Mouse (Mus musculus): Measurements from ENCODE around the gene Aqp5. TPM values are rescaled to one million over a fixed set of nuclear protein-coding genes. Genes with fewer than 3 reads are reported as not detected.

Aqp5 gene
- polyA plus RNA-seq, 1 experiment from 2014 or later: 0.86 TPM

- H3K27me3 ChIP-seq (replicated peaks; ENCODE audit: control insufficient read depth, insufficient read depth, low read length): no peaks in the 10 kb centered on the region
- H3K9ac ChIP-seq (replicated peaks; ENCODE audit: low read depth, low read length): no peak overlapping the region
- H3K4me3 ChIP-seq (replicated peaks; ENCODE audit: low read length): no peak overlapping the region
- H3K9me3 ChIP-seq (ENCODE audit: control insufficient read depth, low read length): no peaks in the 10 kb centered on the region
- no peak overlapping the region for H3K27ac ChIP-seq (ENCODE audit: low read length)
- H3K36me3 ChIP-seq (ENCODE audit: control insufficient read depth, insufficient read depth): no peaks in the 10 kb centered on the region
- H3K4me2 ChIP-seq (ENCODE audit: low read length): no peak overlapping the region
- ATAC-seq: no peak
- peaks cover 19% of the 10 kb centered on the region for H3K4me1 ChIP-seq (replicated peaks; ENCODE audit: control insufficient read depth, insufficient read depth, low read length)
- 81% methylated on average over 3 of the region's 3 CpGs for WGBS
These were observed 28.0 kb downstream of the Aqp5 start for GRCm38 (mm10) chr15:99618595-99618994.

- 0 out of 2 replicates have a peak, but pooled peaks have one; percentile 45 for ATAC-seq
- no peak overlapping the region for H3K27ac ChIP-seq (ENCODE audit: low read length)
- no peak overlapping the region for H3K4me2 ChIP-seq (ENCODE audit: low read length)
- H3K9ac ChIP-seq (replicated peaks; ENCODE audit: low read depth, low read length): no peak overlapping the region
- no peaks in the 10 kb centered on the region for H3K27me3 ChIP-seq (replicated peaks; ENCODE audit: control insufficient read depth, insufficient read depth, low read length)
- no peak overlapping the region for H3K4me3 ChIP-seq (replicated peaks; ENCODE audit: low read length)
- 58% methylated on average over 4 of the region's 4 CpGs for WGBS
- H3K9me3 ChIP-seq (ENCODE audit: control insufficient read depth, low read length): no peaks in the 10 kb centered on the region
- peaks cover 12% of the 10 kb centered on the region for H3K4me1 ChIP-seq (replicated peaks; ENCODE audit: control insufficient read depth, insufficient read depth, low read length)
- H3K36me3 ChIP-seq (ENCODE audit: control insufficient read depth, insufficient read depth): 0 out of 2 replicates have a peak, but pooled peaks cover 1% of the 10 kb centered on the region
These were observed 29.2 kb downstream of the Aqp5 start for GRCm38 (mm10) chr15:99619821-99620220.

- Histone ChIP-seq H3K9me3 (ENCODE audit: control insufficient read depth, low read length) (no peaks in the 10 kb centered on the region), H3K27ac (ENCODE audit: low read length) (no peak overlapping the region), H3K4me3 (replicated peaks; ENCODE audit: low read length) (no peak overlapping the region), H3K9ac (replicated peaks; ENCODE audit: low read depth, low read length) (no peak overlapping the region), H3K27me3 (replicated peaks; ENCODE audit: control insufficient read depth, insufficient read depth, low read length) (no peaks in the 10 kb centered on the region), H3K36me3 (ENCODE audit: control insufficient read depth, insufficient read depth) (peaks cover 7% of the 10 kb centered on the region; the same call in 1 of the 2 replicates), H3K4me1 (replicated peaks; ENCODE audit: control insufficient read depth, insufficient read depth, low read length) (peaks cover 4% of the 10 kb centered on the region; the same call in 1 of the 2 replicates), H3K4me2 (ENCODE audit: low read length) (no peak overlapping the region)
- WGBS: 95% methylated on average over 11 of the region's 11 CpGs
- no peak for ATAC-seq
These were observed 31.5 kb downstream of the Aqp5 start for GRCm38 (mm10) chr15:99622063-99622462.

GRCm38 (mm10) chr15:99631618-99632017, 41.0 kb downstream of the Aqp5 start:
- no peaks in the 10 kb centered on the region for H3K9me3 ChIP-seq (ENCODE audit: control insufficient read depth, low read length)
- H3K4me3 ChIP-seq (replicated peaks; ENCODE audit: low read length): no peak overlapping the region
- H3K36me3 ChIP-seq (ENCODE audit: control insufficient read depth, insufficient read depth): peaks cover 16% of the 10 kb centered on the region
- no peaks in the 10 kb centered on the region for H3K4me1 ChIP-seq (replicated peaks; ENCODE audit: control insufficient read depth, insufficient read depth, low read length)
- ATAC-seq: no peak
- H3K4me2 ChIP-seq (ENCODE audit: low read length): no peak overlapping the region
- H3K27me3 ChIP-seq (replicated peaks; ENCODE audit: control insufficient read depth, insufficient read depth, low read length): no peaks in the 10 kb centered on the region
- no peak overlapping the region for H3K27ac ChIP-seq (ENCODE audit: low read length)
- H3K9ac ChIP-seq (replicated peaks; ENCODE audit: low read depth, low read length): no peak overlapping the region

- no peaks in the 10 kb centered on the region for H3K9me3 ChIP-seq (ENCODE audit: control insufficient read depth, low read length)
- H3K36me3 ChIP-seq (ENCODE audit: control insufficient read depth, insufficient read depth): peaks cover 16% of the 10 kb centered on the region
- no peaks in the 10 kb centered on the region for H3K27me3 ChIP-seq (replicated peaks; ENCODE audit: control insufficient read depth, insufficient read depth, low read length)
- WGBS: 92% methylated on average over 7 of the region's 7 CpGs
- peaks cover 7% of the 10 kb centered on the region; the same call in 1 of the 2 replicates for H3K4me1 ChIP-seq (replicated peaks; ENCODE audit: control insufficient read depth, insufficient read depth, low read length)
- H3K4me2 ChIP-seq (ENCODE audit: low read length): no peak overlapping the region
- no peak overlapping the region for H3K27ac ChIP-seq (ENCODE audit: low read length)
- H3K4me3 ChIP-seq (replicated peaks; ENCODE audit: low read length): no peak overlapping the region
- no peak overlapping the region for H3K9ac ChIP-seq (replicated peaks; ENCODE audit: low read depth, low read length)
- no peak for ATAC-seq
These were observed 44.1 kb downstream of the Aqp5 start for GRCm38 (mm10) chr15:99634702-99635101.

GRCm38 (mm10) chr15:99637405-99638123, 47.0 kb downstream of the Aqp5 start:
- Histone ChIP-seq H3K9me3 (ENCODE audit: control insufficient read depth, low read length) (no peaks in the 10 kb centered on the region), H3K36me3 (ENCODE audit: control insufficient read depth, insufficient read depth) (peaks cover under 1% of the 10 kb centered on the region; the same call in 1 of the 2 replicates), H3K27me3 (replicated peaks; ENCODE audit: control insufficient read depth, insufficient read depth, low read length) (no peaks in the 10 kb centered on the region), H3K27ac (ENCODE audit: low read length) (peak overlapping the region; percentile 76), H3K4me2 (ENCODE audit: low read length) (no peak overlapping the region), H3K9ac (replicated peaks; ENCODE audit: low read depth, low read length) (no peak overlapping the region), H3K4me1 (replicated peaks; ENCODE audit: control insufficient read depth, insufficient read depth, low read length) (peaks cover 7% of the 10 kb centered on the region; the same call in 1 of the 2 replicates), H3K4me3 (replicated peaks; ENCODE audit: low read length) (no peak overlapping the region)
- ATAC-seq: peak; percentile 8; the same call in 1 of the 2 replicates
- WGBS: 67% methylated on average over 12 of the region's 12 CpGs

- H3K9ac ChIP-seq (replicated peaks; ENCODE audit: low read depth, low read length): no peak overlapping the region
- no peaks in the 10 kb centered on the region for H3K9me3 ChIP-seq (ENCODE audit: control insufficient read depth, low read length)
- H3K4me3 ChIP-seq (replicated peaks; ENCODE audit: low read length): no peak overlapping the region
- no peaks in the 10 kb centered on the region for H3K27me3 ChIP-seq (replicated peaks; ENCODE audit: control insufficient read depth, insufficient read depth, low read length)
- H3K27ac ChIP-seq (ENCODE audit: low read length): peak overlapping the region; percentile 76
- H3K36me3 ChIP-seq (ENCODE audit: control insufficient read depth, insufficient read depth): no peaks in the 10 kb centered on the region
- 73% methylated on average over 5 of the region's 5 CpGs for WGBS
- no peak overlapping the region for H3K4me2 ChIP-seq (ENCODE audit: low read length)
- H3K4me1 ChIP-seq (replicated peaks; ENCODE audit: control insufficient read depth, insufficient read depth, low read length): peaks cover 9% of the 10 kb centered on the region; the same call in 1 of the 2 replicates
- ATAC-seq: no peak
These were observed 47.5 kb downstream of the Aqp5 start for GRCm38 (mm10) chr15:99638124-99638485.

GRCm38 (mm10) chr15:99642622-99643021, 52.0 kb downstream of the Aqp5 start:
- no peaks in the 10 kb centered on the region for H3K27me3 ChIP-seq (replicated peaks; ENCODE audit: control insufficient read depth, insufficient read depth, low read length)
- no peak overlapping the region for H3K27ac ChIP-seq (ENCODE audit: low read length)
- H3K4me1 ChIP-seq (replicated peaks; ENCODE audit: control insufficient read depth, insufficient read depth, low read length): peaks cover 22% of the 10 kb centered on the region
- H3K36me3 ChIP-seq (ENCODE audit: control insufficient read depth, insufficient read depth): no peaks in the 10 kb centered on the region
- ATAC-seq: no peak
- whole genome bisulfite sequencing: 77% methylated on average over 6 of the region's 6 CpGs
- no peak overlapping the region for H3K9ac ChIP-seq (replicated peaks; ENCODE audit: low read depth, low read length)
- no peak overlapping the region for H3K4me3 ChIP-seq (replicated peaks; ENCODE audit: low read length)
- no peak overlapping the region for H3K4me2 ChIP-seq (ENCODE audit: low read length)
- no peaks in the 10 kb centered on the region for H3K9me3 ChIP-seq (ENCODE audit: control insufficient read depth, low read length)

- H3K36me3 ChIP-seq (ENCODE audit: control insufficient read depth, insufficient read depth): no peaks in the 10 kb centered on the region
- peaks cover 26% of the 10 kb centered on the region for H3K4me1 ChIP-seq (replicated peaks; ENCODE audit: control insufficient read depth, insufficient read depth, low read length)
- no peak overlapping the region for H3K4me3 ChIP-seq (replicated peaks; ENCODE audit: low read length)
- 72% methylated on average over 10 of the region's 10 CpGs for WGBS
- H3K27me3 ChIP-seq (replicated peaks; ENCODE audit: control insufficient read depth, insufficient read depth, low read length): no peaks in the 10 kb centered on the region
- H3K9me3 ChIP-seq (ENCODE audit: control insufficient read depth, low read length): no peaks in the 10 kb centered on the region
- no peak overlapping the region for H3K27ac ChIP-seq (ENCODE audit: low read length)
- H3K9ac ChIP-seq (replicated peaks; ENCODE audit: low read depth, low read length): no peak overlapping the region
- ATAC-seq: no peak
- no peak overlapping the region for H3K4me2 ChIP-seq (ENCODE audit: low read length)
These were observed 53.2 kb downstream of the Aqp5 start for GRCm38 (mm10) chr15:99643832-99644231.
